Mouse (Mus musculus) liver, adult 2 months (tissue): ENCODE measurements around the gene Arl11.
"Not testable (repeated sequence)": the region's sequence is repeated elsewhere in the genome, so short reads cannot be mapped to it uniquely, and the experiment has no call there.

Source experiments
- CTCF ChIP-seq: fragments of 200-500 bp; IDR thresholded peaks from 2 replicates; pipeline ENCODE4 v1.5.1; 2011; ENCODE audit warnings: low read depth, low read length, control low read depth
- POLR2A ChIP-seq: fragments of 200-500 bp; IDR thresholded peaks from 2 replicates; pipeline ENCODE4 v1.6.1; 2011; ENCODE audit warnings: low read length, control low read depth; ENCODE audit not compliant: insufficient read depth; ENCODE audit errors: extremely low read depth

- TF ChIP-seq CTCF, POLR2A: not testable (repeated sequence)
Observed at GRCm38 (mm10) chr14:61327007-61327406, 17.5 kb downstream of the Arl11 start.
